ENCODE assay signal across 8 mouse cellular contexts in genomic region chr14:55863773-55864172, GRCm38 (mm10). TPM values are rescaled to one million over a fixed set of nuclear protein-coding genes. Genes with fewer than 3 reads are reported as not detected.
DNase-seq lines count a peak whose midpoint lies in the region; ATAC-seq and TF ChIP-seq lines count a peak whose summit lies in the region.
"Had no signal": no experiment of that assay in that cellular context is flagged by ENCODE, and none has a peak within 500 bp of the region (broad histone marks: within the 10 kb centered on the region; RNA-seq: fewer than 3 reads in every experiment).

No protein-coding gene starts in this region.

- no peak overlapping the region for H3K4me2 ChIP-seq in kidney, postnatal 0 days (ENCODE audit: low read length)
- H3K4me2 ChIP-seq in lung, embryonic 14.5 days: no peak overlapping the region

- H3K9me3 ChIP-seq in ES-Bruce4 (replicated peaks; ENCODE audit: control insufficient read depth, insufficient read depth, low read length, poor library complexity, severe bottlenecking): no peaks in the 10 kb centered on the region
- no peaks in the 10 kb centered on the region for H3K9me3 ChIP-seq in kidney, postnatal 0 days (replicated peaks; ENCODE audit: low read length)
- no peaks in the 10 kb centered on the region for H3K9me3 ChIP-seq in lung, embryonic 14.5 days (ENCODE audit: low read depth, low read length)

- peaks cover 4% of the 10 kb centered on the region; the same call in 1 of the 2 replicates for H3K36me3 ChIP-seq in ES-Bruce4 (ENCODE audit: control insufficient read depth, insufficient read depth, low read length, poor library complexity, severe bottlenecking)
- H3K36me3 ChIP-seq in kidney, postnatal 0 days (ENCODE audit: insufficient read depth, low read length): peaks cover 42% of the 10 kb centered on the region
- H3K36me3 ChIP-seq in lung, embryonic 14.5 days (ENCODE audit: insufficient read depth): peaks cover 62% of the 10 kb centered on the region

- peak; percentile 96 for TF ChIP-seq CTCF in ES-Bruce4 (IDR thresholded peaks at IDR 0.05; ENCODE audit: low read depth, low read length)
- peak; percentile 98 for TF ChIP-seq CTCF in kidney, postnatal 0 days (IDR thresholded peaks at IDR 0.05; ENCODE audit: low read depth)
- peak; percentile 98 for TF ChIP-seq CTCF in lung, embryonic 14.5 days (IDR thresholded peaks at IDR 0.05; ENCODE audit: low read depth)

- peaks cover 8% of the 10 kb centered on the region for H3K4me1 ChIP-seq in ES-Bruce4 (ENCODE audit: control insufficient read depth, insufficient read depth, low read length)
- H3K4me1 ChIP-seq in kidney, postnatal 0 days (replicated peaks; ENCODE audit: insufficient read depth, low read length): no peaks in the 10 kb centered on the region; the same call in 1 of the 2 replicates
- H3K4me1 ChIP-seq in lung, embryonic 14.5 days (ENCODE audit: insufficient read depth): no peaks in the 10 kb centered on the region

- no peaks in the 10 kb centered on the region for H3K27me3 ChIP-seq in ES-Bruce4 (ENCODE audit: control insufficient read depth, insufficient read depth, low read length, poor library complexity, severe bottlenecking)
- H3K27me3 ChIP-seq in kidney, postnatal 0 days (ENCODE audit: insufficient read depth, low read length): no peaks in the 10 kb centered on the region
- H3K27me3 ChIP-seq in lung, embryonic 14.5 days (ENCODE audit: insufficient read depth, low read length): no peaks in the 10 kb centered on the region

- WGBS in kidney, postnatal 0 days: 23% methylated on average over 7 of the region's 7 CpGs
- 20% methylated on average over 7 of the region's 7 CpGs for WGBS in lung, embryonic 14.5 days

- peak; percentile 91 for DNase-seq in ZHBTc4 (ENCODE audit: low read depth, low spot score)
- DNase-seq in embryo, embryonic 11.5 days (ENCODE audit: low read depth, low spot score): peak; percentile 67
- DNase-seq in heart, adult 9 months (ENCODE audit: low spot score in 2 of 2): peak; percentile 62 to 79
- peak; percentile 87 for DNase-seq in kidney, postnatal 0 days (ENCODE audit: low spot score)
- DNase-seq in lung, embryonic 14.5 days: peak; percentile 93
- peak; percentile 43 to 68 for DNase-seq in right cerebral cortex, postnatal 10 days (ENCODE audit: low spot score in 2 of 2)

- peak overlapping the region; percentile 52 for H3K27ac ChIP-seq in ES-Bruce4 (ENCODE audit: insufficient read depth, low read length)
- no peak overlapping the region for H3K27ac ChIP-seq in kidney, postnatal 0 days
- H3K27ac ChIP-seq in lung, embryonic 14.5 days (ENCODE audit: low read depth): 0 out of 2 replicates have a peak overlapping the region, but pooled peaks have one; percentile 5

- peak overlapping the region; percentile 46 for H3K4me3 ChIP-seq in ES-Bruce4 (ENCODE audit: low read depth, low read length)
- no peak overlapping the region for H3K4me3 ChIP-seq in kidney, postnatal 0 days (replicated peaks; ENCODE audit: low read depth, low read length)
- no peak overlapping the region for H3K4me3 ChIP-seq in lung, embryonic 14.5 days (ENCODE audit: low read depth, low read length)
- H3K4me3 ChIP-seq: myocyte had no signal

- peak overlapping the region; percentile 33 for H3K9ac ChIP-seq in ES-Bruce4 (ENCODE audit: low read depth, poor library complexity, severe bottlenecking)
- no peak overlapping the region for H3K9ac ChIP-seq in kidney, postnatal 0 days (ENCODE audit: low read depth, low read length)
- no peak overlapping the region for H3K9ac ChIP-seq in lung, embryonic 14.5 days

- 0 out of 2 replicates have a peak, but pooled peaks have one; percentile 48 for TF ChIP-seq EP300 in ES-Bruce4 (IDR thresholded peaks at IDR 0.05; ENCODE audit: insufficient read depth, low read depth, low read length)

- peak; percentile 72 for ATAC-seq in kidney, postnatal 0 days (replicated peaks; ENCODE audit: low FRiP score, low read depth)
- ATAC-seq in lung, embryonic 14.5 days (ENCODE audit: insufficient read depth): peak; percentile 73; the same call in 1 of the 2 replicates

- no peak for TF ChIP-seq POLR2A in ES-Bruce4 (IDR thresholded peaks at IDR 0.05; ENCODE audit: insufficient read depth, low read length)

RNA-seq across cellular contexts. Expression of gene Nynrin, which starts 10.0 kb away (rescaled TPM):
- 21.5 and 24.6 TPM in 2 replicates for polyA plus RNA-seq in ES-Bruce4 (2011; ENCODE audit: insufficient read depth, insufficient read length, low read depth, missing spikeins)
- polyA plus RNA-seq in kidney, postnatal 0 days (2015; fragmentation: Nextera tagmentation; extraction: Ambion mirVana): 8.4 and 8.9 TPM in 2 replicates
- polyA plus RNA-seq in lung, embryonic 14.5 days (2014; fragmentation: Nextera tagmentation; extraction: Ambion mirVana): 18.7 and 19.4 TPM in 2 replicates

RNA-seq across cellular contexts. Expression of gene Cbln3, which starts 20.4 kb away (rescaled TPM):
- polyA plus RNA-seq in ES-Bruce4 (2011; ENCODE audit: insufficient read depth, insufficient read length, low read depth, missing spikeins): 0.21 and 0.27 TPM in 2 replicates
- polyA plus RNA-seq in kidney, postnatal 0 days (2015; fragmentation: Nextera tagmentation; extraction: Ambion mirVana): 0.20 and 0.28 TPM in 2 replicates
- polyA plus RNA-seq in lung, embryonic 14.5 days (2014; fragmentation: Nextera tagmentation; extraction: Ambion mirVana): 1.4 and 1.9 TPM in 2 replicates

RNA-seq across cellular contexts. Expression of gene Khnyn, which starts 21.0 kb away (rescaled TPM):
- polyA plus RNA-seq in ES-Bruce4 (2011; ENCODE audit: insufficient read depth, insufficient read length, low read depth, missing spikeins): 29.8 and 30.9 TPM in 2 replicates
- polyA plus RNA-seq in kidney, postnatal 0 days (2015; fragmentation: Nextera tagmentation; extraction: Ambion mirVana): 8.1 and 9.8 TPM in 2 replicates
- 11.0 and 13.7 TPM in 2 replicates for polyA plus RNA-seq in lung, embryonic 14.5 days (2014; fragmentation: Nextera tagmentation; extraction: Ambion mirVana)

RNA-seq across cellular contexts. Expression of gene Sdr39u1, which starts 36.3 kb away (rescaled TPM):
- 7.9 and 13.2 TPM in 2 replicates for polyA plus RNA-seq in ES-Bruce4 (2011; ENCODE audit: insufficient read depth, insufficient read length, low read depth, missing spikeins)
- 85.3 and 86.0 TPM in 2 replicates for polyA plus RNA-seq in kidney, postnatal 0 days (2015; fragmentation: Nextera tagmentation; extraction: Ambion mirVana)
- 44.3 and 47.2 TPM in 2 replicates for polyA plus RNA-seq in lung, embryonic 14.5 days (2014; fragmentation: Nextera tagmentation; extraction: Ambion mirVana)

RNA-seq across cellular contexts. Expression of gene Nfatc4, which starts 40.8 kb away (rescaled TPM):
- 57.0 and 57.7 TPM in 2 replicates for polyA plus RNA-seq in ES-Bruce4 (2011; ENCODE audit: insufficient read depth, insufficient read length, low read depth, missing spikeins)
- polyA plus RNA-seq in kidney, postnatal 0 days (2015; fragmentation: Nextera tagmentation; extraction: Ambion mirVana): 16.8 and 19.7 TPM in 2 replicates
- 58.8 and 66.1 TPM in 2 replicates for polyA plus RNA-seq in lung, embryonic 14.5 days (2014; fragmentation: Nextera tagmentation; extraction: Ambion mirVana)
